Mouse (Mus musculus) E14TG2a.4 (cell line): Measurements from ENCODE around the gene Glis3.

Experiments used
- CTCF ChIP-seq: conservative IDR thresholded peaks from 2 replicates; pipeline ENCODE4 v1.5.1; 2014; ENCODE audit warnings: low read length
- NANOG ChIP-seq: IDR thresholded peaks from 2 replicates; pipeline ENCODE4 v1.6.1; 2014; ENCODE audit warnings: borderline replicate concordance, low read length, mixed read lengths
- POU5F1 ChIP-seq: IDR thresholded peaks from 2 replicates; pipeline ENCODE4 v1.6.1; 2014; ENCODE audit warnings: low read length, borderline replicate concordance

DNA sequence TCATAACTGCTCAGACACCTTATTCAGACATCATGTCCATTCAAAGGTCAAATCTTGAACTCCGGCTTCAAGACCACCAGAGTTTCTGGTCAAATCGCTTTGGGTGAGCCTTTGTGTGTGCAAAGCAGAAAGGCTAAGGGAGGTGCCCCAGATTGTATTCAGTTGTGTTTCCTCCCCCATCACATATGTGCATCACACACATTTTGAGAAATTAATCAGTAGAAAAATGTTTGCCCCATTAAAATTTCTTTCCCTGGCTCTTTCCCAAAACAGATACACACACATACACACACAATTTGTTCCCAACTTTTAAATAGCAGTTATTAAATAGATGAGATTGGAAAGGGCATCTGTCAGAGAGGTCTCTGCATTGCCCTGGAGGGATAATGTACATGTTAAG lies 442.3 kb downstream of the Glis3 start:
- TF ChIP-seq CTCF (no peak), NANOG (no peak), POU5F1 (no peak)
